ENCODE assay signal across 8 mouse cellular contexts in the genomic region with DNA sequence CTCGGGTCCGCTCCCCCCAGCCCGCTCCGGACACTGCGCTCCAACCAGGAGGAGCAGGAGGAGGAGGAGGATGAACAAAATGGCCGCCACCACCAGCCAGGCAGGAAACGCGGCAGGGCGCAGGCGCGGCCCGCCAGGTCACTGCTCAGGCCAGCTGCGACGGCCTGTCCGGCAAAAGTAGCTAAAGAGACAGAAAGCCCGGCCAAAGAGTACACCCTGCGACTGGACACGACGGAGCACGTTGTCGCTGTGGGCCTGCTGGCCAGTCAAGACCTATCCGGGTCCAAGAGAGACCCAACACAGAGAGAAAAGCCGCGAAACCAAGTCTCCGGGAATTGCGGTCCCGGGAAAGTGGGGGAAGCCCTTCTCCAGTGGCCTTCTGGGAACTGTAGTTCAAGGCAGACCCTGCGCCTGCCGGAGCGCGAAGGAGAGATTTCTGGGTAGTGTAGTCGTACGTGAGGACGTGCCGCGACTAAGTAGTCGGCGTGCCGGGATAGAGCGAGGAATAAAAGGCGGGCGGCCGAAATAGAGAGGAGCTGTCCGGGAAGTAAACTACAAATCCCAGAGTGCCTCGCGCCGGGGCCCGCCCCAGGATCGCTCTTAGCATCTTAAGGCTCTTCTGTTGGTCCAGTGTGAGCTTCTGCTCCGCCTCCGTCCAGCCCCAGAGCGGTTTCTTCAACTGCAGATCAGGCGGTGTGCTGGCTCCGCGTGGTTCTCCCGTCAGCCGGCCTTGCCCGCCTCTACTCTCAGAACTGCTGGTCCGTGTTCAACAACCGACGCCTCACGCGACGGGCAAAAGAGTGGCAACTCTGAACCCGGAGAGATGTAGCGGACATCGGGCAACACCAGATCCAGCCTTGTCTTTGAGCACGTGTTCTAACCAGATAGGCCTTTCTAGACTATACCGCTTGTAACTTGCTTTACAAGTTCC. TPM values are rescaled to one million over a fixed set of nuclear protein-coding genes. Genes with fewer than 3 reads are reported as not detected.
DNase-seq lines count a peak whose midpoint lies in the region; ATAC-seq and TF ChIP-seq lines count a peak whose summit lies in the region.

Gene Tial1, minus strand, starts transcription at position 433 of the 931 bp plus-strand sequence.

- in situ Hi-C loops in CH12.LX (cut with MboI; ENCODE audit: low pct_ligation_motif_present, low pct_unique_long_range_greater_than_20kb, low sequenced_read_pairs): loop anchor here (5.0 to 10.0 kb wide), 2 partner anchors 81 to 243 kb away; no protein-coding TSS in a partner anchor

- H3K4me1 ChIP-seq in CH12.LX (ENCODE audit: control insufficient read depth in 1 of 2, insufficient read depth in 2 of 2): peaks cover 6 to 26% of the 10 kb centered on the region in 2 experiments; a peak in 3 of 4 replicates
- H3K4me1 ChIP-seq in forebrain, embryonic 11.5 days (replicated peaks; ENCODE audit: control insufficient read depth, insufficient read depth, low read length): peaks cover 4% of the 10 kb centered on the region; the same call in 1 of the 2 replicates
- peaks cover 17% of the 10 kb centered on the region for H3K4me1 ChIP-seq in heart, embryonic 16.5 days (ENCODE audit: control insufficient read depth, insufficient read depth, low read length)
- peaks cover 24% of the 10 kb centered on the region for H3K4me1 ChIP-seq in liver, embryonic 15.5 days (replicated peaks)
- peaks cover 6% of the 10 kb centered on the region; the same call in 1 of the 2 replicates for H3K4me1 ChIP-seq in neural tube, embryonic 12.5 days

- no peak for TF ChIP-seq CTCF in CH12.LX (conservative IDR thresholded peaks at IDR 0.05 in 1 of 2, IDR thresholded peaks at IDR 0.05 in 1 of 2; ENCODE audit: low read depth in 2 of 2, low read length in 2 of 2)

- under 1% methylated on average over 68 of the region's 69 CpGs for WGBS in forebrain, embryonic 11.5 days
- WGBS in heart, embryonic 16.5 days: under 1% methylated on average over 69 of the region's 69 CpGs
- WGBS in liver, embryonic 15.5 days (ENCODE audit: insufficient replicate concordance): under 1% methylated on average over 69 of the region's 69 CpGs
- under 1% methylated on average over 69 of the region's 69 CpGs for WGBS in neural tube, embryonic 12.5 days

- dilution Hi-C loops in CH12.LX (cut with MboI; ENCODE audit: extremely low pct_ligation_motif_present, extremely low pct_unique_long_range_greater_than_20kb, low sequenced_read_pairs): no loop called here

- no peak for TF ChIP-seq RAD21 in CH12.LX (IDR thresholded peaks at IDR 0.05; ENCODE audit: low read depth, low read length)

- no peak for TF ChIP-seq EP300 in CH12.LX (IDR thresholded peaks at IDR 0.05; ENCODE audit: low read length)

- H3K36me3 ChIP-seq in CH12.LX (replicated peaks in 1 of 2; ENCODE audit: control insufficient read depth in 1 of 2, insufficient read depth in 1 of 2, low read length in 1 of 2): no peaks in the 10 kb centered on the region
- no peaks in the 10 kb centered on the region for H3K36me3 ChIP-seq in forebrain, embryonic 11.5 days (ENCODE audit: control insufficient read depth, insufficient read depth, low read length)
- no peaks in the 10 kb centered on the region for H3K36me3 ChIP-seq in heart, embryonic 16.5 days (ENCODE audit: control insufficient read depth, insufficient read depth)
- H3K36me3 ChIP-seq in liver, embryonic 15.5 days (replicated peaks): no peaks in the 10 kb centered on the region
- H3K36me3 ChIP-seq in neural tube, embryonic 12.5 days: no peaks in the 10 kb centered on the region

- no peaks in the 10 kb centered on the region for H3K9me3 ChIP-seq in CH12.LX (replicated peaks; ENCODE audit: low read length)
- no peaks in the 10 kb centered on the region for H3K9me3 ChIP-seq in forebrain, embryonic 11.5 days (ENCODE audit: control insufficient read depth, low read length)
- H3K9me3 ChIP-seq in heart, embryonic 16.5 days (replicated peaks; ENCODE audit: control insufficient read depth, low read length): no peaks in the 10 kb centered on the region
- H3K9me3 ChIP-seq in liver, embryonic 15.5 days (replicated peaks): no peaks in the 10 kb centered on the region
- H3K9me3 ChIP-seq in neural tube, embryonic 12.5 days: no peaks in the 10 kb centered on the region

- peak within 1 kb of the TSS; percentile 73 for H3K9ac ChIP-seq in CH12.LX (ENCODE audit: insufficient read depth, low read depth)
- peak within 1 kb of the TSS; percentile 92 for H3K9ac ChIP-seq in forebrain, embryonic 11.5 days (ENCODE audit: low read length)
- H3K9ac ChIP-seq in heart, embryonic 16.5 days (ENCODE audit: low read length): peak within 1 kb of the TSS; percentile 97
- peak within 1 kb of the TSS; percentile 89 for H3K9ac ChIP-seq in liver, embryonic 15.5 days
- peak within 1 kb of the TSS; percentile 88 for H3K9ac ChIP-seq in neural tube, embryonic 12.5 days

- H3K27ac ChIP-seq in CH12.LX (ENCODE audit: insufficient read depth, low read depth): peak within 1 kb of the TSS; percentile 47; the same call in 1 of the 2 replicates
- peak within 1 kb of the TSS; percentile 88 for H3K27ac ChIP-seq in forebrain, embryonic 11.5 days (ENCODE audit: low read depth, low read length)
- H3K27ac ChIP-seq in heart, embryonic 16.5 days (ENCODE audit: low read length): peak within 1 kb of the TSS; percentile 98
- peak within 1 kb of the TSS; percentile 93 for H3K27ac ChIP-seq in liver, embryonic 15.5 days (replicated peaks)
- H3K27ac ChIP-seq in neural tube, embryonic 12.5 days: peak within 1 kb of the TSS; percentile 82

- H3K27me3 ChIP-seq in CH12.LX (replicated peaks): no peaks in the 10 kb centered on the region
- H3K27me3 ChIP-seq in forebrain, embryonic 11.5 days (ENCODE audit: control insufficient read depth, insufficient read depth, low read length): no peaks in the 10 kb centered on the region
- no peaks in the 10 kb centered on the region for H3K27me3 ChIP-seq in heart, embryonic 16.5 days (ENCODE audit: control insufficient read depth, insufficient read depth, low read length)
- H3K27me3 ChIP-seq in liver, embryonic 15.5 days: no peaks in the 10 kb centered on the region
- H3K27me3 ChIP-seq in neural tube, embryonic 12.5 days (replicated peaks): no peaks in the 10 kb centered on the region

- DNase-seq in CH12.LX (ENCODE audit: extremely low read depth): peak; percentile 97
- DNase-seq in c-Kit-positive CD71-positive TER-119-negative erythroid progenitor cells, embryonic 14.5 days (ENCODE audit: low read depth): peak; percentile 96
- peak; percentile 98 for DNase-seq in forebrain, embryonic 11.5 days (ENCODE audit: low spot score)
- DNase-seq in kidney, postnatal 36 days: peak; percentile 99
- DNase-seq in telencephalon, adult 2 months (ENCODE audit: low read depth, low spot score): peak; percentile 99

- ATAC-seq in forebrain, embryonic 11.5 days (replicated peaks; ENCODE audit: low FRiP score): peak; percentile 98
- peak; percentile 98 for ATAC-seq in heart, embryonic 16.5 days (replicated peaks; ENCODE audit: extremely low read depth, insufficient read depth, low FRiP score)
- peak; percentile 96 for ATAC-seq in liver, embryonic 15.5 days (ENCODE audit: insufficient read depth)
- peak; percentile 98 for ATAC-seq in neural tube, embryonic 12.5 days (ENCODE audit: low FRiP score, low read depth)

- H3K79me2 ChIP-seq in CH12.LX (replicated peaks; ENCODE audit: control insufficient read depth, extremely low read depth, insufficient read depth, poor library complexity, severe bottlenecking): peaks cover 26% of the 10 kb centered on the region

- peak within 1 kb of the TSS; percentile 22 for H3K4me2 ChIP-seq in CH12.LX (ENCODE audit: insufficient read depth, low read depth, poor library complexity, severe bottlenecking)
- H3K4me2 ChIP-seq in forebrain, embryonic 11.5 days (ENCODE audit: low read depth, low read length, severe bottlenecking): peak within 1 kb of the TSS; percentile 62
- peak within 1 kb of the TSS; percentile 84 for H3K4me2 ChIP-seq in heart, embryonic 16.5 days (ENCODE audit: low read depth, low read length)
- H3K4me2 ChIP-seq in liver, embryonic 15.5 days: peak within 1 kb of the TSS; percentile 96
- H3K4me2 ChIP-seq in neural tube, embryonic 12.5 days (replicated peaks): peak within 1 kb of the TSS; percentile 80

- H3K4me3 ChIP-seq in CH12.LX (replicated peaks in 1 of 3; ENCODE audit: low read depth in 2 of 3, low read length in 2 of 3, poor library complexity in 1 of 3): peak within 1 kb of the TSS; percentile 73 to 86 (median 79)
- peak within 1 kb of the TSS; percentile 90 for H3K4me3 ChIP-seq in forebrain, embryonic 11.5 days (ENCODE audit: low read depth, low read length)
- H3K4me3 ChIP-seq in heart, embryonic 16.5 days (ENCODE audit: low read length): peak within 1 kb of the TSS; percentile 91
- peak within 1 kb of the TSS; percentile 79 for H3K4me3 ChIP-seq in liver, embryonic 15.5 days (replicated peaks)
- peak within 1 kb of the TSS; percentile 92 for H3K4me3 ChIP-seq in neural tube, embryonic 12.5 days

- peak; percentile 82 for TF ChIP-seq POLR2A in CH12.LX (IDR thresholded peaks at IDR 0.05; ENCODE audit: low read depth, low read length)

TF ChIP-seq in CH12.LX, 34 proteins besides CTCF, POLR2A, EP300 and RAD21 (continues in another document):
- TF ChIP-seq TBP (conservative IDR thresholded peaks at IDR 0.05; ENCODE audit: low read depth, low read length): peak; percentile 71; the same call in 1 of the 2 replicates
- peak; percentile 100 for TF ChIP-seq MXI1 (IDR thresholded peaks at IDR 0.05; ENCODE audit: low read depth, low read length)
- peak; percentile 75; the same call in 1 of the 2 replicates for TF ChIP-seq GABPA (IDR thresholded peaks at IDR 0.05; ENCODE audit: insufficient replicate concordance, low read depth, low read length)
- peak; percentile 68 for TF ChIP-seq CHD2 (IDR thresholded peaks at IDR 0.05; ENCODE audit: low read length)
- peak; percentile 97 for TF ChIP-seq UBTF (IDR thresholded peaks at IDR 0.05; ENCODE audit: low read depth, low read length)
- TF ChIP-seq JUN (IDR thresholded peaks at IDR 0.05; ENCODE audit: insufficient read depth, low read depth, low read length): no peak
- TF ChIP-seq ZMIZ1 (IDR thresholded peaks at IDR 0.05; ENCODE audit: low read depth, low read length): peak; percentile 95
- peak; percentile 98 for TF ChIP-seq KAT2A (IDR thresholded peaks at IDR 0.05; ENCODE audit: insufficient replicate concordance, low read length)
- peak; percentile 69 for TF ChIP-seq BHLHE40 (IDR thresholded peaks at IDR 0.05; ENCODE audit: low read depth, low read length)
- no peak for TF ChIP-seq USF2 (conservative IDR thresholded peaks at IDR 0.05; ENCODE audit: low read depth, low read length)
- TF ChIP-seq SMC3 (IDR thresholded peaks at IDR 0.05; ENCODE audit: low read depth, low read length): no peak

RNA-seq across cellular contexts. Expression of gene Tial1, which starts in this region (rescaled TPM):
- total RNA-seq in CH12.LX (2012; rRNA removed) (42.6 and 43.2 TPM in 2 replicates), CH12.LX (2014; rRNA removed) (52.9 and 53.4 TPM in 2 replicates)
- 83.8 and 101 TPM in 2 replicates for polyA plus RNA-seq in CH12.LX (2012; ENCODE audit: insufficient read length, low read depth)
- 37.9 and 48.2 TPM in 2 replicates for polyA plus RNA-seq in forebrain, embryonic 11.5 days (2014; fragmentation: Nextera tagmentation; extraction: Ambion mirVana)
- 16.5 and 16.6 TPM in 2 replicates for polyA plus RNA-seq in heart, embryonic 16.5 days (2015; fragmentation: Nextera tagmentation; extraction: Ambion mirVana)
- 9.3 and 10.2 TPM in 2 replicates for polyA plus RNA-seq in liver, embryonic 15.5 days (2015; fragmentation: Nextera tagmentation; extraction: Ambion mirVana)
- polyA plus RNA-seq in neural tube, embryonic 12.5 days (2016; fragmentation: Nextera tagmentation; extraction: Ambion mirVana): 29.4 and 30.9 TPM in 2 replicates

Comparison
In these comparisons a context has a peak if more than half of its experiments do, and no peak if none do; other contexts are left out.
1. Peak in every context shown above with its lines: DNase-seq, ATAC-seq, H3K4me3 ChIP-seq and H3K27ac ChIP-seq.
2. H3K27ac ChIP-seq: peak in every context shown above with its lines; median percentile 98 in heart, embryonic 16.5 days; 93 in liver, embryonic 15.5 days; 88 in forebrain, embryonic 11.5 days; 82 in neural tube, embryonic 12.5 days; 47 in CH12.LX.
3. H3K4me2 ChIP-seq: peak in every context shown above with its lines; median percentile 96 in liver, embryonic 15.5 days; 84 in heart, embryonic 16.5 days; 80 in neural tube, embryonic 12.5 days; 62 in forebrain, embryonic 11.5 days; 22 in CH12.LX.